Mouse (Mus musculus) ES-Bruce4 (cell line): Measurements from ENCODE around the gene Srgap1. TPM values are rescaled to one million over a fixed set of nuclear protein-coding genes. Genes with fewer than 3 reads are reported as not detected.

Experiments used
- H3K27ac ChIP-seq: 2 replicates; pipeline ENCODE4 v1.5.1; 2012; ENCODE audit warnings: low read length, inconsistent platforms; ENCODE audit not compliant: insufficient read depth
- H3K27me3 ChIP-seq: 2 replicates; pipeline ENCODE4 v1.6.1; 2012; ENCODE audit warnings: mild to moderate bottlenecking, low read length, inconsistent platforms; ENCODE audit not compliant: control insufficient read depth, poor library complexity, insufficient read depth, severe bottlenecking
- H3K36me3 ChIP-seq: 2 replicates; pipeline ENCODE4 v1.6.1; 2012; ENCODE audit warnings: inconsistent platforms, mild to moderate bottlenecking, low read length, moderate library complexity; ENCODE audit not compliant: control insufficient read depth, poor library complexity, insufficient read depth, severe bottlenecking
- H3K4me1 ChIP-seq: one replicate; pipeline ENCODE4 v1.8.1; 2011; ENCODE audit warnings: low read length; ENCODE audit not compliant: control insufficient read depth, insufficient read depth
- H3K4me3 ChIP-seq: 2 replicates; pipeline ENCODE4 v1.5.1; 2011; ENCODE audit warnings: low read depth, mild to moderate bottlenecking, low read length
- H3K9ac ChIP-seq: 2 replicates; pipeline ENCODE4 v1.6.1; 2012; ENCODE audit warnings: low read depth, mild to moderate bottlenecking, inconsistent platforms; ENCODE audit not compliant: poor library complexity, severe bottlenecking
- H3K9me3 ChIP-seq: replicated peaks from 2 replicates; pipeline ENCODE4 v1.6.1; 2012; ENCODE audit warnings: mild to moderate bottlenecking, low read length, inconsistent platforms; ENCODE audit not compliant: control insufficient read depth, poor library complexity, insufficient read depth, severe bottlenecking
- CTCF ChIP-seq: IDR thresholded peaks from one replicate; pipeline ENCODE4 v1.8.1; 2011; ENCODE audit warnings: low read depth, low read length
- EP300 ChIP-seq: IDR thresholded peaks from 2 replicates; pipeline ENCODE4 v1.6.1; 2011; ENCODE audit warnings: low read depth, low read length; ENCODE audit not compliant: insufficient read depth
- POLR2A ChIP-seq: IDR thresholded peaks from one replicate; pipeline ENCODE4 v1.8.1; 2011; ENCODE audit warnings: low read length; ENCODE audit not compliant: insufficient read depth
- polyA plus RNA-seq: library from polyadenylated mRNA; stranded (reverse); fragments of >200 nt; gene quantifications from 2 replicates; pipeline ENCODE4 v1.2.4, GENCODE M21; 2011; ENCODE audit warnings: low read depth; ENCODE audit not compliant: missing spikeins, insufficient read depth, insufficient read length

The Srgap1 gene
- polyA plus RNA-seq, 1 experiment = 8.0 TPM

DNA sequence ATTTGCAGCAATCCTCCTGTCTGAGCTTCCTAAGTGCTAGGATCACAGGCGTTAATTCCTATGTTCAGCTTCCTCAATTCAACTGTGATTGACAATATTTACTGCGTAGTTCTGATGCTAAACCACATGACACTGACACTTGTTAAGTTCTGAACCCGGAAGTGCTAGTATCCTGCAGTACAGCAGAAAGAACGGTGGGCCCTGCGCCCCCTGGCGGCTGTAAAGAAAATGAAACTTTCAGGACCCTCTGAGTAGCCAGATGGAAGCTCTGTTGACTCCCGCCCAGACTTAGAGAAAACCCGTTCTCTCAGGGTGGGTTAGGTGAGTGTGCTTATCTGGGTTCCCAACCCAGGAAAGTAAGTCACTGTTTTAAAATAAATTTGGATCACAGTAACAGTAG lies 7.4 kb upstream of the Srgap1 start:
- Histone ChIP-seq H3K4me3 (no peak overlapping the region), H3K36me3 (no peaks in the 10 kb centered on the region), H3K27me3 (no peaks in the 10 kb centered on the region), H3K9me3 (no peaks in the 10 kb centered on the region), H3K27ac (no peak overlapping the region), H3K9ac (no peak overlapping the region), H3K4me1 (no peaks in the 10 kb centered on the region)
- no peak for TF ChIP-seq EP300
- no peak for TF ChIP-seq POLR2A
- peak; percentile 71 for TF ChIP-seq CTCF

DNA sequence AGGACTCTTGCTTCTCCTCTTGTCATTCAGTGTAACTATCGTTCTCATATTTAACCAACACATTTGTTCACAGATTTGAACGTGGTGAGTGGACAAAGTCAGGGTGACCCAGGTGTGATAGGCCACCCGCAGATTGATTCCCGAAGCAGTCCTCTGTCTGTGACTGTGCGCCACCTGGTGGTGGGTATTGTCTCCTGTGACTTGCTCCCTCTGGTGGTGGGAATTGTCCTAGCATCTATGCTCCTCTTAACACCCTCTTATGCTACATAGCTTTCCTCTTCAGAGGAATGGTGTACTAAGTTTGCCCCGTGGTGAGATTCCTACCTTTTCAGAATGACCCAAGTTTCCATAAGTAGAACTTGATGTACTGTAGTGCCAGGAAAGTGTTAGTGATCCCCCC lies 4.7 kb upstream of the Srgap1 start:
- TF ChIP-seq CTCF (peak; percentile 100), POLR2A (no peak), EP300 (0 out of 2 replicates have a peak, but pooled peaks have one; percentile 38)
- H3K4me3 ChIP-seq = no peak overlapping the region
- no peak overlapping the region for H3K27ac ChIP-seq

DNA sequence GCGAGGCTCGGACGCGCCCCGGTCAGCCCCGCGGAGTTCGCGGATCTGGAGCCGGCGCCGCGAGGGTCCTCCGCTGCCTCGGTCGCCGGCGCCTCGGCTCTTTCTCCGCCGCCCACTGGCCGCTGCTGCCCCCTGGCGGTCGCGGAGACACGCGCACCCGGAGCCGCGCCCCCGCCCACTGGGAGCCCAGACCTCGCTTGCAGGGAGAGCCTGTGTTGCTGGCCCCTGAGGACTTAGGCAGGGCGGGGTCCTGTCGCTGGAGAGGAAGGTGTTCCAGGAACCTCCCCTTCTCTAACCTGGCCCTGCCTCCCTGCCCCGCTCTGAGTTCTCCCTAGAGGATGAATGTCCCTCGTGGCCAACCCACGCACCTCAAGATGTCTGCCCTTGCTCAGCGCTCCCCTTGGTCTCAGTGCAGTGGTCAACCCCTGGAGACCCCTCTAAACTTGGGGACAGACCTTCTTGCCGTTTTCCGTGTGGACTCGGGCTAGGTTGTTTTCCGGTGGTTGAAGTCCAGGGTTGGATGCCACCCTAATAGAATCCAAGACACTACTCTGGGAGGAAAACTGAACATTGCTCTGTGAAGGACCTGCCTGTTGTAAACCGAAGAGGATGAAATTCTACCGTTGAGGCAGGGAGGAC lies 731 bp upstream of the Srgap1 start:
- TF ChIP-seq EP300 (no peak), CTCF (peak; percentile 61)
- Histone ChIP-seq H3K27ac (no peak overlapping the region), H3K4me1 (no peaks in the 10 kb centered on the region)

More for the DNA sequence above, 4.7 kb upstream of the Srgap1 start:
- Histone ChIP-seq H3K4me1 (no peaks in the 10 kb centered on the region), H3K9me3 (no peaks in the 10 kb centered on the region), H3K9ac (no peak overlapping the region), H3K27me3 (no peaks in the 10 kb centered on the region), H3K36me3 (no peaks in the 10 kb centered on the region)

DNA sequence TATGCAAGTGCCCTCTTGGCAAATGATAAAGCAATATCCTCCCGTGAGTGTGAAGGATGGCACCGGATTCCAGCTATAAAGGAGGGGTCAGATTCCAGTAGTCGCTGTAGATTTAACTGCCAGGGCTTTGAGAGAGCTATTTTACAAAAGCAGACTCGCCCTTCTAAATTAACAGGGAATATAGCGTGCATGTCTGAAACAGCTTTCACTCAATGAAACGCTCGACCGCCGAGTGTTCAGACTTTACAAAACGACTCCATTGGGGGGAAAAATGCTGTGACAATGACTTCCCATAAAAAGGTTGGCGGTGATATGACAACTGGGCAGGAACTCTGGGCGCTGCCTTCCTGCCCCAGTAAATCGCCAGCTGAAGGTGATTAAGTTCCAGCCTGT lies 608 bp downstream of the Srgap1 start:
- Histone ChIP-seq H3K36me3 (no peaks in the 10 kb centered on the region), H3K9me3 (no peaks in the 10 kb centered on the region)

More for the DNA sequence above, 731 bp upstream of the Srgap1 start:
- peak overlapping the region; percentile 85 for H3K9ac ChIP-seq
- H3K9me3 ChIP-seq = no peaks in the 10 kb centered on the region
- no peaks in the 10 kb centered on the region for H3K36me3 ChIP-seq
- H3K4me3 ChIP-seq = peak overlapping the region; percentile 88
- no peaks in the 10 kb centered on the region for H3K27me3 ChIP-seq

DNA sequence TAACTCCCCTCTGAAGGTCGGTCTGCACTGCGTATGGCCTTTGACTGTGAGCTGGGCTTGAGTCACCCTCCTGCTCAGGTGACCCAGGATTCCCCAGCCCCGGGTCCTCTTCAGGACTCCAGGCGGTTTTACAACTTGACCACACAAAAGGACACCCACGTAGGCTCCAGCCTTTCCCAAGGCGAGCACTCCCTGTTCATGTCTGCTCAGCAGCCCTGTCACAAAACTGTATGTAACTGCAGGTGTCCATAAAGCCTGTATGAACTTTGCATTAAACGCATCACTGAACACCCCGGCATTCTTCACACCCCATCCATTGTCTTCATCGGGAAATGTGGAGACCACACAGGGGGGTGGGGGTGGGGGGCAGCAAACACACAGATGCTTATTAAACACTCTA lies 1.2 kb downstream of the Srgap1 start:
- no peaks in the 10 kb centered on the region for H3K4me1 ChIP-seq
- no peaks in the 10 kb centered on the region for H3K9me3 ChIP-seq
- H3K27ac ChIP-seq = no peak overlapping the region
- TF ChIP-seq POLR2A (no peak), CTCF (no peak), EP300 (no peak)
- no peak overlapping the region for H3K4me3 ChIP-seq
- H3K36me3 ChIP-seq = no peaks in the 10 kb centered on the region
- H3K27me3 ChIP-seq = no peaks in the 10 kb centered on the region
- no peak overlapping the region for H3K9ac ChIP-seq

More for the DNA sequence above, 608 bp downstream of the Srgap1 start:
- TF ChIP-seq CTCF (no peak), EP300 (no peak), POLR2A (no peak)
- no peaks in the 10 kb centered on the region for H3K4me1 ChIP-seq
- no peaks in the 10 kb centered on the region for H3K27me3 ChIP-seq
- H3K27ac ChIP-seq = no peak overlapping the region
- peak overlapping the region; percentile 88 for H3K4me3 ChIP-seq
- 0 out of 2 replicates have a peak overlapping the region, but pooled peaks have one; percentile 85 for H3K9ac ChIP-seq

DNA sequence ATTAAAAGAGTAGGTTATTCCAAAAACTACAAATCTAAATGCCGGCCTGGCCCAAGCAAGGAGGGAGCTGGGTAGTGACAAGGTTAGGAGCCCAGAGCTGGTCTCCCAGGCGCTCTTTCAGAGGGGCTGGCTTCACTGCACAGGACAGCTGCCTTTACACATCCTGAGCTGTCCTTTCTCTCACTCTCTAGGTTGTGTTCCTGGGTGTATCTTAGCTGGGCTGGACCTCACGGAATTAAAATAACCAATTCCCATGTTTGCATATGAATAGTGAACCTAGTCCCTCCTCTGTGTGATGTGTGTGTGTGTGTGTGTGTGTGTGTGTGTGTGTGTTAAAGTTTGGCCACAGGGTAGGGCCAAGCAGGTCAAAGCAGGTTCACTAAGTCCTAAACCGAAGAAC lies 2.2 kb downstream of the Srgap1 start:
- Histone ChIP-seq H3K27me3 (no peaks in the 10 kb centered on the region), H3K27ac (no peak overlapping the region), H3K9ac (no peak overlapping the region), H3K4me3 (no peak overlapping the region), H3K9me3 (0 out of 2 replicates have a peak, but pooled peaks cover 2% of the 10 kb centered on the region), H3K36me3 (no peaks in the 10 kb centered on the region), H3K4me1 (no peaks in the 10 kb centered on the region)
- no peak for TF ChIP-seq POLR2A
- no peak for TF ChIP-seq CTCF
- TF ChIP-seq EP300 = no peak
